Mouse (Mus musculus): ENCODE results near the gene Noto. TPM values are rescaled to one million over a fixed set of nuclear protein-coding genes. Genes with fewer than 3 reads are reported as not detected.

The Noto gene
- total RNA-seq, 2 experiments from 2014 or later: not detected

DNA sequence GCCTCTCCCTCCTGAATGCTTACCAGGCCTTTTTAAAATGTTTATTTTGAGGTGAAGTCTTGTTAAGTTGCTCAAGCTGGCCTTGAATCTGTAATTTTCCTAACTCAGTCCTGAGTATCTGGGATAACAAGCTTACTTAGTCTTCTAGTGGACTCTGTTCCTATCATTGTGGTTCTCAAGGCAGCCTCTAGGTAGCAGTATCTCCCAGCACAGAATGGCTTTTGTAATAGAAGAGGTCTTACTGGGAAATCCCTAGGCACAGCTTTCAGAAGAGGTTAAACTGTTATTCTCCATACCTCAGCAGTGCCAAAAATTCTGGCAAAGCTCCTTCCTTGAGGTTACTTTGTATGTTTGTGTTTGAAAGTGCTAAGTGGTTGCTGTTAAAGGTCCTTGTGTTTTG is 41.7 kb downstream of the Noto start:
- intact Hi-C loops (cut with DNase I): loop anchor here (5.0 kb wide), 1 partner anchor 47 kb away; the partner anchor contains the start of gene Egr4
- DNase-seq (ENCODE audit: extremely low spot score in 1 of 2, low spot score in 2 of 2): no peak

DNA sequence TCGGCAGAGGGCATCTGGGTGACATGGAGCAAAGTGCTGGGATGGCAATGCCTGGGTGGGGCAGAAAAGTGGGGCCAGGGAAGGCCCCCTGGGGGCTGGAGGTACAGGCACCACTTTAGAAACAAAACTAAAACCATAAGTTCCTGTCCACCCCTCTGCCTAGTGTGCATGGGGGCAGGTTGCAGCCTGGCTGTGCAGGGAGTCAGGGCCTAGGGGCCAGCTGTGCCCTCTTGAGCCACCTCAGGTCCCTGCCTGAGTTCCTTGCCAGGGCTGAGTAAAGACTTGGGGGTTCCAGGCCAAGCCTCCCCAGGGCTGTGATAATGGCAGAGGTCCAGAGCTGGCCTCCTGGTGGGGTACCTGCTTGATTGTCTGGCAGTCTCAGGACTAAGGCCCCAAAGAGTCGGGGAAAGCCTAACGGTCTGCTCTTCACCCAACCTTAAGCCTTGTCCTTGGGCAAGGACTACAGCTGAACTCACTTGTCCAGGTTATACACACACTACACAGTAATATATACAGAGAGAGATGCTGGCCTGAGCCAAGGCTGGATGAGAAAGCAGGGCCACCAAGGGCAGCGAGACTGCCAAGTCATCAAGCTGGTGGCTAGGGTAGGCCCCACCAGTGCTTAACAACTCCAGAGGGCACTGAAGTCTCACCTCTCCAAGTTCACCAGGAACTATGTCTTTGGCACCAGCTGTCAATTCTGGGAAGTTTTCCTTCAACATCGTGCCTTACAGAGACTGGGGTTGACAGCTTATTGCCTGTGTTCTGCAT is 46.2 kb downstream of the Noto start:
- no peak for DNase-seq (ENCODE audit: extremely low spot score in 1 of 2, low spot score in 2 of 2)
- intact Hi-C loops (cut with DNase I): loop anchor here (5.0 kb wide), 1 partner anchor 42 kb away; the partner anchor contains the start of gene Egr4

DNA sequence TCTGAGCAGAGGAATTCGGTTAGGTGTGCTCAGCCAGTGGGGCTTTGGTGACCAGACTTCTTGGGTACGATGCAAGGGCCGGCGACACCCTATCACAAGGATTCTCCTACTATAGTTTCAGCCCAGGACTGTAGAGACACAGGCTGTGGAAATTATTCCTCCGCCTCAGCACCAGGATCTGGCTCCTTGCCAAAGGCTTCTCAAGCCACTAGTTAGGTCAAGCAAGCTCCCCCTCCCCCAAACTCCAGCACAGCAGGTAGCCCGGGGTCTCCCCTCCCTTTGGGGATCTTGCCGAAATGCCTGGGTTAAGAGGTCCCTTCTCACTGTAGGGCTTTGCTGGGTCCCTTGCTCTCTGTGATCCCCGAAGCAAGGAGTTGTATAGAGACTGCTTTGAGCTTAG is 48.3 kb downstream of the Noto start:
- DNase-seq (ENCODE audit: extremely low spot score in 1 of 2, low spot score in 2 of 2): peak in 1 of 2 experiments; percentile 53
- intact Hi-C loops (cut with DNase I): no loop called here

DNA sequence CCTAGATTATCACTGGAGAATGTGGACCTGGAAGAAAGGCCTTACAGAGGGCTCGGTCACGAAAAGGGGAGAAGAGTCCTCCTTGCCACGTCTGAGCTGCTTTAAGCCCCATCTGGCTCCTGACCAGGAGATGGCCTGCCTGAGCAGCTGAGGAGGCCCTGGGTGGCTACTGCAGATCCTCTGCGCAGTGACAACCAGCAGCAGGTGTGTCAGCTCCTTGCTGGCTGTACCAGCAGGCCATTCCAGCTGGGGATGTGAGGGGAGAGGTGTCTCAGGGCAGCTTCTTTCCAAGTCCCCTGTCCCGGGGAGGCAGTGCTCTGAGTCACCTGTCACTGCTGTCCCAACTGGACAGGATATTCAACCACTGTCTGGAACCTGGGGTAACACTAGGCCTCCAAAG is 48.9 kb downstream of the Noto start:
- intact Hi-C loops (cut with DNase I): no loop called here
- DNase-seq (ENCODE audit: extremely low spot score in 1 of 2, low spot score in 2 of 2): no peak

DNA sequence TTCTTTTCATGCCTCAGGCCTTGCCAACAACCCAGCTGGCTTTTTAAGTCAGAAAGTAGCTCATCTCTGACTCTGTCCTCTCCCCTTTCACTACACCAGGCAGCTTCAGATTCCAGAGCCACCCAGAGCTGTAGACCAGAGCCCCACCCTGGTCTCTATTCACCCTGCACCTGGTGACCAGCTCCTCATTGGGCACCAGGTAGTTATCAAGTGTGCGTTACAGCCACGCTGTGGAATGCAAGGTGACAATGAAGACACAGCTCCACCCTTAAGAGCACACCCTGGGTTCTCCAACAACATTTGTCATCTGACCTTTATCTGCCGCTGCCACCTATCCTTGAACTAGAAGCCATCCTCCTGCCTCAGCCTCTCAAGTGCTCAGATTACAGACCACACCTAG is 51.9 kb downstream of the Noto start:
- no peak for DNase-seq (ENCODE audit: extremely low spot score in 1 of 2, low spot score in 2 of 2)
- intact Hi-C loops (cut with DNase I): no loop called here

DNA sequence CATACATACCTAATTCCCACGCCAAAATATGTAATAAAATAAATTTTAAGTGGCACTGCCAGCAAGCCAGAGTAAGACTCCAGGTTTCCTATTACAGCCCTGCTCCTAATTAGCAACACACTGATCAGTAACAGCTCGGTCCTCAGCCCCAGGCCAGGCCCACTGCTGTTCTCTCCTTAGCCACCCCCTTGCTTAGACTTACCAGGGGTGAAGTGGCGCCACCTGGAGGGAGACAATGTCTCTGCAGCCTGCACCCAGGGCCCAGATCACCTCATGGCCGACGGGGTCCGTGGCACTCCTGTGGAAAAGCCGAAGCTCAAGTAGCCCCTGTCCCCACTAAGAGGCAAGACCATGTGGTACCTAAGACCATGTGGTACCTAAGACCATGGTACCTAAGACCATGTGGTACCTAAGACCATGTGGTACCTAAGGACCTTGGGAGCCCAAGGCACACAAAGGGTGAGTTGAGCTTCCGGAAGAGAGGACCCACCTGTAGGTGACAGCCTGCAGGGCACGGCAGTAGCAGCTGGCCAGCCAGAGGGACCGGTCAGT is 53.8 kb downstream of the Noto start:
- intact Hi-C loops (cut with DNase I): no loop called here
- no peak for DNase-seq (ENCODE audit: extremely low spot score in 1 of 2, low spot score in 2 of 2)

DNA sequence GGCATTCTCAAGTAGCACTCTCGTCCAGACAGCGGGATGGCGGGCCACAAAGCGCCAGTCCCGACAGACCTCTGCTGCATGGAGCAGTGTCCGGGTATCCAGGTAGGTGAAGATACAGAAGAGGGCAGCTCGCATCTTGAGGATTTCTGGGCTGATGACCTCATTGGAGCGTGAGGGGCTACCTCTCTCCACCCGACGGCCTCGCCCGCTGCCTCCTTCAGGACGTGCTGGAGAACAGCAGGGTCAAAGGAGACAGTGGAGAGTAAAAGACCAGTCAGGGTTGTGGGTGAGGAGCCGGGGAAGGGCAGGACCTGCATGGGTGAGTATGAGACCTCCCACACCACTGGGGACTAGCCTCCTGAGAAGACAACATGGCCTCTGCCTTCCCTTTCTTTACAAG is 54.7 kb downstream of the Noto start:
- intact Hi-C loops (cut with DNase I): no loop called here
- DNase-seq (ENCODE audit: extremely low spot score in 1 of 2, low spot score in 2 of 2): no peak

Other genes with a start within 250 kb of the Noto start
- gene Emx1, start 236.4 kb upstream of the Noto start, total RNA-seq (2021): 10 to 100 TPM; 40.6 to 46.0 TPM
- 100 to 1,000 TPM; 136 to 141 TPM for gene Sfxn5, start 90.5 kb upstream of the Noto start, total RNA-seq (2021)
- gene Rab11fip5, start 49.3 kb upstream of the Noto start, total RNA-seq (2021): 10 to 100 TPM; 56.9 to 57.5 TPM
- gene Smyd5, start 8.1 kb downstream of the Noto start, total RNA-seq (2021): 10 to 100 TPM; 45.7 to 47.7 TPM
- gene Cct7, start 27.6 kb downstream of the Noto start, total RNA-seq (2021): 100 to 1,000 TPM; 245 to 257 TPM
- 10 to 100 TPM; 20.4 to 22.1 TPM for gene Pradc1, start 28.1 kb downstream of the Noto start, total RNA-seq (2021)
- 100 to 1,000 TPM; 113 to 114 TPM for gene Fbxo41, start 79.1 kb downstream of the Noto start, total RNA-seq (2021)
- gene Egr4, start 89.7 kb downstream of the Noto start, total RNA-seq (2021): 10 to 100 TPM; 31.2 to 33.6 TPM
- gene Alms1, start 163.6 kb downstream of the Noto start, total RNA-seq (2021): 1 to 10 TPM; 7.9 to 8.9 TPM

Data from left cerebral cortex, postnatal 10 days (tissue).